Mouse (Mus musculus) ovary, postnatal 10 days (tissue): ENCODE measurements around the gene Rpusd3.
A peak's percentile ranks its signal among the peaks of the same experiment; 100 is the strongest.

Experiments used
- DNase-seq: peaks from one replicate; pipeline ENCODE4 v3.0.0; 2022; ENCODE audit warnings: low spot score

Rpusd3 gene

DNA sequence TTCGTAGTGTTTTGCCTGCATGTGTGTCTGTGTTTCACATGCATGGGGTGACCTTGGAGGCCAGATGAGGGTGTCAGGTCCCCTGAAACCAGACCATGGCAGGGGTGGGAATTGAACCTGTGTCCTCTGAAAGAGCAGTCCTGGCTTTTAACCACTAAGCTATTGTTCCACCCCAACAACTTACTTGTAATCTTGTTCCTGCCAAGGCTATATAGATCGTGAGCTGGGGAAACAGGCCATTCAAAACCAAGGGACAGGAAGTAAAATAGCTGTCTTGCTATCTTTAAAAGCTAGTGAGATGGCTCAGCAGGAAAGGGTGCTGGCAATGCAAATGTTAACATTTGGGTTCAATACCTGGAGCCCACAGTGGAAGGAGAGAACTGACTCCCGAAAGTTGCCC is 10.8 kb upstream of the Rpusd3 start:
- DNase-seq: no peak

DNA sequence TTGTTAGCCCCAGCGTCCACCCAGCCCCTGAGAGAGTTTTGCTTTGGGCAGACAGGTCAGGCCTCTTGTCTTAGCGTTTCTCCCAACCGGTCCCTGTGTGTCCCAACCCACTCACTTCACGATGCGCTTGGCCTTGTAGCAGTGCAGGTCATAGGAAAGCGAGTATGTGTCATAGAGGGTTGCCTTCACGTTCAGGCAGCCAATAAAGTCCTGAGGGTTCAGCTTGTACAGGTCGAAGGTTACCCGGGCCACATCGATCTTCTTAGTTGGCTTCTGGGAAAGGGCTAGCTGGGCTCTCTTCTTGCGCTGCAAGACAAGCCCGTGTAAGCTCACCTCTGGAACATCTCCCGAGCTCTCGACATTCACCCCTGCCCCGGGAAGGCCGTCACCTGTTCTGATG is 8.9 kb upstream of the Rpusd3 start:
- no peak for DNase-seq

DNA sequence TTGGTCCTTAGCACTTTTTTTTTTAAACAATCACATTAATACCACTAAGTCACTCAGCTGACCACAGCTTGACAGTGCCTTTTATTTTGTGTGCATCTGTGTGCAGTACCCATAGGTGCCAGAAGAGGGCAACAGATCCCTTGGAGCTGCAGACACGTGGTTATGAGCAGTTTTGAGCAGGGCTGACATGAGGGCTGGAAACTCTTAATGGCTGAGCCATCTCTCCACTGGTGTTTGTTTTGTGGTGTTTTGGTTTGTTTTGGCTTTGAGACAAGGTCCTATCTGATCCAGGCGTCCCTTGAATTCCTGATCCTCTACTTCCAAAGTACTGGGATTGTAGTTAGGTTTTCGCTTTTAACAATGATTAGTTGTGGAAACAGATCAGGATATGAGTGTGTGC is 8.3 kb upstream of the Rpusd3 start:
- no peak for DNase-seq

DNA sequence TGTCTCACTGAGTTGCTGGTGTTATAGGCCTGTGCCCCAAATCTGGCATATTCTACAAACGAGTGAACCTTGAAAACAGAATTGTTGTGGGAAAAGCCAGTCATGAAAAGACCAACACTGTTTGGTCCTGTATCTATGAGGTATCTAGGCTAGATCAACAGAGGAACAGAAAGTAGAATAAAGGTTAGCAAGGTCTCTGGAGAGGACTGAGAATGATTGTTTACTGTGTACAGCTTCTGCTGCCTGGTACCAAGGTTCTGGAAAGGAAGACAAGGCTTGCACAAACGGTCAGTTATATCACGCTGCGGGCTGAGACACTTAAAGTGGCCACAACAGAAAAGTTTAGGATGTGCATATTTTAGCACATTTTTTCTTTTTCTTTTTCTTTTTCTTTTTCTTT is 7.6 kb upstream of the Rpusd3 start:
- no peak for DNase-seq

DNA sequence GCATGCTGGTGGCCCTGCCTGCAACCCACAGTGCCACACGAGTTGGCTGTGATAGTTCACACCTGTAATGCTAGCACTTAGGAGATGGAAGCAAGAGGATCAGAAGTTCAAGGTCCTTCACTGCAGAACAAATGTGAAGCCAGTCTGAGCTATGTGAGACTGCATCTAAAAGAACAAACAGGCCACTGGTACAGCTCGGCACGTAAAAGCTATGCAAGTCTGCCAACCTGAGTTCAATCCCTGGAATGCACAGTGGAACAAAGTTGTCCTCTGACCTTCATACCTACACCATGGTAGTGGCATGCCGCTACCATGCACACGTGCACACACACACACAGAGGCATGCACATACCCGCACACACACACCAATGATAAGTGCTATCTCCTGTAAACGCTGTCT is 5.0 kb upstream of the Rpusd3 start:
- no peak for DNase-seq

DNA sequence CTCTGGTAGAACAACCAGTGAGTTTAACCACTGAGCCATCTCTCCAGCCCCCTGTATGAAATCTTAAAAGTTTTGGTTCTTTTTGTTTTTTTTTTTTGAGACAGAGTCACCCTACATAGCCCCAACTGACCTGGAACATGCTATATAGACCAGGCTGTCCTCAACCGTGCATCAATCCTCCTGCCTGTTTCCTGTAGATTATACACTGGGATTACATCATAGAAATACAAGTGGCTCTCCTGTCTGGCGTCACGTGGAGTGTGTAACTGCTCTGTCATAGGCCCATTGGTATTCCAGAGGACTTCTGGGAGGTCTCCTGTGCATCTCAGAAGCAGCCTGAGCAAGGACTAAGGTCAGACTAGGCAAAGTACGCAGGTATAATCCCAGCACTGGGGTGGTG is 3.9 kb upstream of the Rpusd3 start:
- no peak for DNase-seq

DNA sequence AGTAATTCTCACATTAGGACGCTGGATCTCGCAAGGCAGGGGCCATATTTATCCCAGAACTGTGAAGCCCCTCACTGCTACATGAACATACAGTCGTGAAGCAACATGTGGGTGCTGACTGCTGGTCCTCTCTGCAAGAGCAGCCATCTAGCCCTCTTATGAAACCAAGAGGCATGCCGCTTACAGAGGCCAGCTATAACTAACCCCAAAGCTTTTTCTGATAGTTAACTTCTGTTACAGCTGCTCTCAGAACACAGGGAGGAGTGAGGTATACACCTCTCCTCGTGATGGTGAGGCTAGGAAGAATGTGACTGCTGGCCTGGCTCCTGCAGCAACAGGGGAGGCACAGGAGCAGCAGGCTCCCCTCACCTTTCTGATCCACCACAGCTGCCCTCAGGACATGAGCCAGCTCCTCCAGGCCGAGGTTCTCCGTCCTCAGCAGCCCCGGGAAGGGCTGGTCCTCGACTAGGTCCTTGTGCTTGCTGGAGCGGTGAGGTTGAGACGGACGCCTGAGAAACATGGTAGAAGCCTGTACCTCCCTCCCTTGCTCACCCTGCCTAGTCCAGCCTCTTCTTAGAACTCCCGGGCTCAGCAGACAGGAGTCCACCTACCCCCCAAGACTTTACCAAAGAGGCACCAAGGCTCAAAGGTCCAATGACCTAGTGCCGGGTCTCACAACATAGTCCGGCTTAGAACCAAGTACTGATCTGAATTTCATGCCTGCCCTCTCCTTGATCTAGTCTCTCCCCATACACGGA is 520 bp downstream of the Rpusd3 start:
- no peak for DNase-seq

DNA sequence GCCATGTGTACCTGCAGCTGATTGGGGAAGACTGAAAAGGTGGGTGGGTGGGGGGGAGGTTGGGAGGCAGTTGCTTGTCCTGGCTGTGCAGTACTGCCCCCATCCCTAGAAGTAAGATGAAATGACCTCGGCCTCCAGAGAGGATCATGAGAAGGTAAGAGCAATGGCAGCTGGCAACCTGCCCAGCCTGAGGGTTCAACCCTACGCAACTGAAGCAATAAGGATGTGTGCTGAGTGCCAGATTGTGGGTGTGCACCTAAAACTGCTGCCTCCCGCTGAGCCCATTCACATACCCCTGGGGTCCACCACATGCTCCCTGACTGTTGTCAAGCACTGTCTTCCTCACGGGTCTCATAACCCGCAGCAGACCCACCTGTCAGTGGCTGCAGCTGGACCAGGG is 2.7 kb downstream of the Rpusd3 start:
- no peak for DNase-seq

DNA sequence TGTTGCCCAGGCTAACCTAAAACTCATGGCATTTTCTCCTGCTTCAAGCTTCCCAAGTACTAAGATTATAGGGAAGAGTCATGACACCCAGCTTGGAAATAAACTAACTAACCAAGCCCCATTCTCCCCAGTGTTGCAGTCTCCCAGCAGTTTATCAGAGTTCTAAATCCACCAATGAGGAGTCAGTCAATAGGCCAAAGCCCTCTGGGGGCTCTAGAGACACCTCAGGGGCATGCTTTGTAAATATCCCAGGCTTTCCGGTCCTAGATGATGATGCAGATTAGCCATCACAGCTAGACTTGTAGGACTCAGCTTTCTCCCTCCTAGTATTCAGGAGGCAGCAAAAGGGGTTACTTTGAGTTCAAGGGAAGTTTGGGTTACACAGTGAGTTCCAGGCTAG is 9.1 kb downstream of the Rpusd3 start:
- DNase-seq: no peak

DNA sequence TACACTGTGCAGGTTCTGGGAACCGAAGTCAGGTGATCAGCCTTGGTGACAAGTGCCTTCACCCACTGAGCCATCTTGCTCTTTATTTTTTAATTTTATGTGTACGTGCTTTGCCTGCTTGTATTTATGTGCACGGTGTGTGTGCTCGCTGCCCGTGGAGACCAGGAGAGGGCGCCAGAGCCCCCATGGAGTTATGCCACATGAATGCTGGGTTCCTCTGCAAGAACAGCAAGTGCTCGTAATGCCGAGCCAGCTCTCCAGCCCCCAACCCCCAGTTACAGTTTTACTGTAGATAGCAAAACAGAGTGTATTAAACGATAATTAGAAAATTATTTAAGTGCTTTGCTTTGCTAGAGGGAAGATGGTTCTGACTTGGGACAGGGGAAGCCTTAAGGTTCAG is 12.5 kb downstream of the Rpusd3 start:
- DNase-seq: no peak

DNA sequence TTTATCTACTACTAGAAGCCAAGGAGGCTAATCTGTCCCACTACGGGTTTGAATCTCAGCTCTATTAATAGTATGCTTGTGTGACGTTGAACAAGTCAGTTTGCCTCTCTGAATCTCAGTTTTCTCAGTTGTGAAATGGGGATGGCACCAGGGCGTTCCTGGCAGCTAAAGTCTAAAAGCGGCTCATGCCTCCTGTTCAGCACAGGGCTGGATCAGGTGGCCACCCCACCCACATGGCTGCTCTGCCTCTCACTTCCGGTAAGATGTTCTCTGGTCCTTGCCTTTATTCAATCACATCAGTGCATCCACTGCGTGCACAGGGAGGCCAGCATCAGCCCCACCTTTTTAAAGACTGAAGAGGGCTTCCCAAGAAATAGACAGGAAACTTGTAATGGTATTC is 13.7 kb downstream of the Rpusd3 start:
- no peak for DNase-seq

DNA sequence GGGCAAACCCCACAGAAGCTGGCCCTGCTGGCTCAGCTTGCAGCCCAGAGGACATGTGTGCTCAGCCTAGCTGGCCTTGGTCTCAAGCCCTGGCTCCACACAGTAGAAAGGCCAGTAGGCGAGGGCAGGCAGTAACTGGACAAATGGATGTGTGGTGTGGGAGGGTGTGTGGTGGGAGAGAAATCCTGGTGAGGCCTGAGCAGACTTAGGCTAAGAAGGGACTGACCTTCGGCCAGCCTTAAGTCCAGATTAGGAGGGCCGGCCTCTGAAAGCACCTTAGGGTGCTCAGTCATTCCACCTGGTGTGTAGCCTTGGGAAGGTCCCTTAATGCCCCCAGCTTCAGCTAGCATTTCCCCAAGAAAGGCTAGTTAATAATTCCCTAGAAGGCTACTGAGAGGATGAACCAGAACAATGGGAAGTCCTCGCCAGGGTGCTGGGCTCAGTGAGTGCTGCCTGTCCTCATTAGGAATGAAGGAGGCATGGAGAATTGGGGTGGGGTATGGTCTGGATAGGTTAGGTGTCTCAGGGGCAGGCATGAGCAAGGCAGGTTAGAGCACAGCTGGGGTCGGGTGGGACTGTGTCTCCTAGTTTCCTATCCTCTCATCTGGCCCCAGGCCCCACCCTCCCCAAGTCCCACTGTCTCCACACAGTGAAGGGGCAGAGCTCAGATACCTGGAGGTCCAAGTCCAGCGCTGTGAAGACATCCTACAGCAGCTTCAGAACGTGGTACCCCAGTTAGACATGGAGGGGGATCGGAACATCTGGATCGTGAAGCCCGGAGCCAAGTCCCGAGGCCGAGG is 14.3 kb downstream of the Rpusd3 start:
- no peak for DNase-seq

DNA sequence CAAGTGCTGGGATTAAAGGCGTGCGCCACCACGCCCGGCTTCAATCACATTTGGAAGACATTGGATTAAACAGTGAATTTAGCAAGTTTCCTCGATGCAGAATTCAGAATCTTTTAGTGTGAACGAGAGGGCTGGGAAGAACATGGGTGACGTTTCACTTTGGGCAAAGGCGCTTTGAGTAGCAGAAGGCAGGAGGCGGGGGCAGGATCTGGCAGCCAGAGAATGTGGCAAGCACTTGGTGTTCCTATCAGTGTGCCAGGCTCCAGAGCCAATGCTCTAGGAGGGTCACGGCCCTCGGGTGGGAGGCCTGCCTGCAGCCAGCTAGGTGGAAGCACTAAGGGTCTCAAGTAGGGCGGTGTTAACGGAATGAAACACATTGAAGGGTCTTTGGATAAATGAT is 17.0 kb downstream of the Rpusd3 start:
- DNase-seq: no peak

DNA sequence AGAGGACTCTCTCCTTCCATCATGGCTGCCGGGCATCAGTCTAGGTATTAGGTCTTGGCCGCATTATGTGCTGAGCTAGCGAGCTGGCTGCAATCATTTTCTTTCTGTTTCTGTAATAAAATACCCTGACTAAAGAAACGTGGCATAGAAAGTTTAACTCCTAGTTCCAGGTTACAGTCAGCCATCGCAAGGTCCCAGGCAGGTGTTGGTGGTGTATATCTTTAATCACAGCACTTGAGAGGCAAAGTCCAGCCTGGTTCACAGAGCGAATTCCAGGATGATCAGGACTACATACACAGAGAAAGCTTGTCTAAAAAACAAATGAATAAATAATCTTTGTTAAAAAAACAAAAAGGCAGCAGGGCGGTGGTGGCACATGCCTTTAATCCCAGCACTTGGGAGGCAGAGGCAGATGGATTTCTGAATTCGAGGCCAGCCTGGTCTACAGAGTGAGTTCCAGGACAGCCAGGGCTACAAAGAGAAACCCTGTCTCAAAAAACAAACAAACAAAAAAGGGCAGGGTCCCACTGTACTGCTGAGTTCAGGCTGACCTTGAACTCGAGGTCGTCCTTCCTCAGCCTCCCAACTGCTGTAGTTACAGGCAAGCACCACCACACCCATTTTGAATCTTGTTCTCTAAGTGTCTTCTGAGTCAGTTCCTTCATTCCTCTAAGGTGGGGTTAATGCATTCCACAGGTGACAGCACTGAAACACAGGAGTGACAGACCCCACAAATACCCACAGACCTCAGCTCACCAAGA is 22.7 kb downstream of the Rpusd3 start:
- no peak for DNase-seq

DNA sequence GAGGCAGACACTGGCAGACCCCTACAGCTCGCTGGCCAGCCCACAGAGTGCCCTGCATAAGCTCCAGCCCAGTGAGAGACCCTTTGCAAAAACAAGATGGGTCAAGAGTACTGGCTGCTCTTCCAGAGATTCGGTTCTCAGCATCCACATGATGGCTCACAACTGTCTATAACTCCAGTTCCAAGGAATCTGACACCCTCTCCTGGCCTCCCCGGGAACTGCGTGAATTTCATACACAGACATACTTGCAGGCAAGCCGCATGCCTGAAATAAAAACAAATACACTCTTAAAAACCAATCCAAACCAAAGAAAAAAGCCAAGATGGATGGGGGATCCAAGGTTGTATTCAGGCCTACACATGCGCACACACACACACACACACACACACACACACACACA is 23.6 kb downstream of the Rpusd3 start:
- no peak for DNase-seq

DNA sequence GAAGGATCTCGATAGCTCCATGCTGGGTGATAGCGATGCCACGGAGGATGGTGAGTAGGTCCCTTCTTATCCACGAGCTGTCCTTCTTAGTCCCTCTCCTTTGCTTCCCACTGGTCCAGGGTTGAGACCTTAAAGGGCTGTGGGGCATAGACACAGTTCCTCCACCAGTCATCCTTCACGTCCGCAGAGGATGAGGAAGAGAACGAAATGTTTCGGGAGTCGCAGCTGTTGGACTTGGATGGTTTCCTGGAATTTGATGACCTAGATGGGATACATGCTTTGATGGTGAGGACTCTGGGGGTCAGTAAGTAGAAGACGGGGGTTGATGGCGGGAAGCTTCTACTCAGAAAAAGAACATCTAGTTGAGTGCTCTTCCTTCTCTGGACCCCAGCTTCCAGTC is 24.3 kb downstream of the Rpusd3 start:
- DNase-seq: no peak

DNA sequence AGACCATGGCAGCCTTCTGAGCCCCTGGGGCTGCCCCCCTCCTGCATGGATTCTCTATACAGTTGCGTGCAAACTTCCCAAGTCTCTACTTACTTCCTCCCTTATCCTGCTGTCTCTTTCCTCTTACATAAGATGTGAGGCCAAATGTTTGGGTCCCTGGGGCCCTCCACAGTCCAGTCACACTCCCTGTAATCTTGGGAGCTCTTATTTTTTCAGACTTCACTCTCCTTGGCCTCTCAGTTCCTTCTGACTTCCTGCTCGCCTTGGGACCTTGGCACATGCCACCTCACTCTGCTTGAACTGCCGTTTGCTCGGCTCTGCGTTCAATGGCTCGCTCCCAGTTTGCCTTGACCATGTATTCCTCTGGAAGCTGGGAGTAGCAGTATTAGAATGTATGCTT is 25.2 kb downstream of the Rpusd3 start:
- DNase-seq: no peak

DNA sequence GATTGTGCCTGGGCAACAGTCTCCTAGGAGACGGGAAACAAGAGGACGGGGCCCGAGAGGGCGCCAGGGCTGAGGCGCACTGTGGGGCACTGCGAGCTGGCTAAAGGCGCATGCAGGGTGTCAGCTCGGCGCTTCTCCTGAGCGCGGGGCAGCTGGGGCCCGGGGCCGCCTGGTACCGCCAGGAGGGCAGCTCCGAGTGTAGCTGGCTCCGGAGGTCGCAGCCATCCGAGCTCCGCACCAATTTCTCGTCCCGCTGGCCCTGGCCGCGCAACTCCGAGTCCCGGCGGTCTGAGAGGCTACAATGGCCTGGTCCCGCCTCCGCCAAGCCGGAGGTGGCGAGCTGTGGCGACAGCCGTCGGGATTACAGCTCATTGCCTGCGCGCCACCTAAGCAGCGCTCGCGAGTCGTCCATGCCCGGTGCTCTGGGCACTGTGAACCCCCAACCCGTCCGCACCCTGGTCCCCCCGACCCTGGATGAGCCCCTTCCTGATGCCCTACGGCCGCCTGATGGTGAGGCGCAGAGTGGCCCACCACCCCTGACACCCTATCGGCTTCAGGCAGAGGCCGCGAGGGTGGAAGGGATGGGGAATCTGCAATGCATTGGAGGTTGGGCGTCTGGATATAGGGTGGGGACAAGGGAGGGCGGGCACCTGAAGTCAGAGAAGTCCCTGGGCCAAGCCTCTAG is 26.6 kb downstream of the Rpusd3 start:
- peak; percentile 29 for DNase-seq

DNA sequence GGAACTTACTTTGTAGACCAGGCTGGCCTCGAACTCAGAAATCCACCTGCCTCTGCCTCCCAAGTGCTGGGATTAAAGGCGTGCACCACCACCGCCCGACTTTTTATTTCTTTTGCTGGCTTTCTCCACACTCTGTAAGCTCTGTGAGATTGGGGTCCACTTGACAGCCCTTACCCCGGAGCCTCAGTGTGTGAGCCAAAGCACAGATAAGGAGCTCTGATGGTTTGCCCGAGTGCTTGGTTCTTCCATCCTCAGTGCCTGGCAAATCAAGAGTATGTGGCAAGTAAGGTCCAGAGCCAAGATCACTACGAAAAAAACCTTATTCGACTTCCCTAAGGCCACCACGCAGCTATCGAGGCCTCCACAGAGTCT is 27.1 kb downstream of the Rpusd3 start:
- DNase-seq: no peak

DNA sequence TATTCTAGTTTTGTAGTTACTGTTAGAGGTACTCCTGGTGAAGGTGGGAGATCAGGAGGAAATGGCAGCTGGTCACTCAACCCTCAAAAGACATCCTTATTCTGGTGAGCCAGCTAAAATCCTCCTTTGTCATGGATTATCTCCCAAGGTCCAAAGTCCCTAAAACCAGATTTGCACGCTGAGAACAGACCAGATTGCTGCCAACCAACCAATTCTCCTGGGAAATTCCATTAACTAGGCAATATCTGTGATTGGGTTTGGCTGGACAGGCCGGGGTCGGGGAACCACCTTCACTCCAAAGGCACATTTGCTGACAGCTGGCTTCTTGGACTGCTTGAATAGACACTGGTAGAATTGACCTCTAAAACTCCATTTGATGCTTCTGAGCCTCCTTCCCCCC is 28.4 kb downstream of the Rpusd3 start:
- no peak for DNase-seq

DNA sequence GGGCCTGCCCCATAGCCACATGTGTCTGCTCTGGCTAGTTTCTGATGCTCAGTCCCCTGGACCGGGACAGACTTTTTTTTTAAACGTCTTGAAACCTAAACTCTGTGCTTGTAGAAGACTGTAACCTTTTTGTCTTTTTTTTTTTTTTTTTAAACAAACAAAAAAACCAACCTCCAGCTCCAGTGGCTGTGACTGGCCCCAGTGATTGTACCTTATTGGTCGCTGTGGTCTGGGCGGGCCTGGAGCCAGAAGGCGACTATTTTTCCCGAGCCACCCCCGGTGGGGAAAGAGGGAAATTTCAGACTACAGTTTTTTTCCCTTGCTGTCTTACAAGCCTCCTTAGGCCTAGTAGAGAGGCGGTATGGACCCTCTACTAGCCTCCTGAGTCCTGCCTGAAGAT is 30.2 kb downstream of the Rpusd3 start, which contains the start of gene Ttll3:
Ttll3 (plus strand) TSS at position 301 of the 400 bp plus-strand sequence.
- no peak for DNase-seq

DNA sequence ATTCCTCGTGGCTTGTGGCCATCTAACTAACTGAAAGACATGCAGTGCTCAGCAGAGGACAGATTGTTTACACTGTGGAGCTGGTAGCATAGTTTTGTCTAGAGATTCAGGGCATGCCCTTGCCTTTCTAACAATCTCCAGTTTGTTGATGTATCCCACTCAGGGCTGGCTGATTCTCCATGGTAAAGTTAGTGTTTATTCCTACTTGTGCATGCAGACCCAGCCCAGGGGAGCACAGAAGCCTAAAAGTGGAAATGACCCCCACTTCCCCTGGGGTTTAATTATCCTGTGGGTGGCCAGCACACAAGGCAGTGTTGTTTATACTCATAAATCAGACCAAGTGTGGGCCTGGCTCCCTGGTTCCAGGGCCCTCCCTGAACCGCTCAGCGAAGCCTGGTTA is 33.1 kb downstream of the Rpusd3 start:
- no peak for DNase-seq
